Mouse (Mus musculus) G1E (cell line): Measurements from ENCODE around the gene Fbxl18. TPM values are rescaled to one million over a fixed set of nuclear protein-coding genes. Genes with fewer than 3 reads are reported as not detected.
A peak's percentile ranks its signal among the peaks of the same experiment; 100 is the strongest.

Source experiments
- ATAC-seq: 2 replicates; pipeline ENCODE4 v1.8.0; 2016; ENCODE audit warnings: mild to moderate bottlenecking; ENCODE audit not compliant: insufficient number of reproducible peaks, poor library complexity, low FRiP score, severe bottlenecking; ENCODE audit errors: extremely low read depth
- DNase-seq: peaks from one replicate; pipeline ENCODE4 v3.0.0; 2012; ENCODE audit warnings: low spot score
- H3K27me3 ChIP-seq: 2 replicates; pipeline ENCODE4 v1.6.1; 2012; ENCODE audit warnings: mild to moderate bottlenecking, low read length, inconsistent platforms; ENCODE audit not compliant: insufficient read depth
- H3K36me3 ChIP-seq: replicated peaks from 2 replicates; pipeline ENCODE3; 2012; ENCODE audit warnings: mild to moderate bottlenecking, inconsistent platforms
- H3K4me1 ChIP-seq: 2 replicates; pipeline ENCODE4 v1.6.1; 2012; ENCODE audit warnings: low read depth, low read length, inconsistent platforms, mixed read lengths; ENCODE audit not compliant: insufficient read depth
- H3K4me3 ChIP-seq: 2 replicates; pipeline ENCODE4 v1.5.1; 2012; ENCODE audit warnings: low read depth, mild to moderate bottlenecking, inconsistent platforms, low read length, moderate library complexity, mixed read lengths
- H3K9me3 ChIP-seq: replicated peaks from 2 replicates; pipeline ENCODE4 v1.6.1; 2012; ENCODE audit warnings: inconsistent platforms
- CTCF ChIP-seq: IDR thresholded peaks from 2 replicates; pipeline ENCODE4 v1.5.1; 2012; ENCODE audit warnings: low read depth, low read length, inconsistent platforms, mixed read lengths
- GATA1 ChIP-seq: IDR thresholded peaks from 2 replicates; pipeline ENCODE4 v1.6.1; 2012; ENCODE audit warnings: borderline replicate concordance, low read length, inconsistent platforms, mixed read lengths
- GATA2 ChIP-seq: IDR thresholded peaks from 2 replicates; pipeline ENCODE4 v1.6.1; 2012; ENCODE audit warnings: low read depth, low read length, inconsistent platforms, borderline replicate concordance
- POLR2AphosphoS5 ChIP-seq: IDR thresholded peaks from 2 replicates; pipeline ENCODE4 v1.6.1; 2012; ENCODE audit warnings: low read depth, low read length, inconsistent platforms; ENCODE audit not compliant: insufficient replicate concordance
- TAL1 ChIP-seq: conservative IDR thresholded peaks from 2 replicates; pipeline ENCODE4 v1.6.1; 2012; ENCODE audit warnings: low read depth, low read length, inconsistent platforms, mixed read lengths
- polyA plus RNA-seq: library from polyadenylated mRNA; stranded (reverse); fragments of >175 nt; gene quantifications from 2 replicates; pipeline ENCODE4 v1.2.3, GENCODE M21; 2012
- total RNA-seq, 2 experiments: library from RNA; stranded (forward) in 1 of 2; stranded (reverse) in 1 of 2; fragments of 200-1000 nt in 1 of 2; fragments of >200 nt in 1 of 2; fragmentation: Nextera tagmentation in 1 of 2; gene quantifications; 2 replicates each; pipeline ENCODE4 v1.2.3; 2014 to 2017

Fbxl18 gene
- total and polyA plus RNA-seq, 3 experiments: 5.5 to 21.3 (median 10.8) TPM

GRCm38 (mm10) chr5:142917402-142917801 lies 22.2 kb upstream of the Fbxl18 start:
- H3K27me3 ChIP-seq: no peaks in the 10 kb centered on the region
- DNase-seq (no peak), ATAC-seq (no peak)
- peaks cover 48% of the 10 kb centered on the region for H3K4me1 ChIP-seq
- no peak overlapping the region for H3K4me3 ChIP-seq
- H3K9me3 ChIP-seq: peaks cover 2% of the 10 kb centered on the region; the same call in 1 of the 2 replicates
- no peaks in the 10 kb centered on the region for H3K36me3 ChIP-seq
- TF ChIP-seq POLR2AphosphoS5 (no peak), GATA1 (no peak), TAL1 (no peak), CTCF (no peak), GATA2 (no peak)

- TF ChIP-seq POLR2AphosphoS5 (no peak), GATA1 (no peak), TAL1 (no peak), GATA2 (no peak), CTCF (no peak)
- Histone ChIP-seq H3K36me3 (no peaks in the 10 kb centered on the region), H3K27me3 (no peaks in the 10 kb centered on the region), H3K4me3 (no peak overlapping the region), H3K4me1 (peaks cover 48% of the 10 kb centered on the region), H3K9me3 (peaks cover 2% of the 10 kb centered on the region; the same call in 1 of the 2 replicates)
- DNase-seq (no peak), ATAC-seq (no peak)
These were observed 21.4 kb upstream of the Fbxl18 start for GRCm38 (mm10) chr5:142916593-142916992.

- no peak for DNase-seq
- ATAC-seq: no peak
- TF ChIP-seq GATA1 (no peak), TAL1 (no peak), GATA2 (no peak), CTCF (no peak)
- no peaks in the 10 kb centered on the region for H3K27me3 ChIP-seq
- H3K9me3 ChIP-seq: peaks cover 2% of the 10 kb centered on the region; the same call in 1 of the 2 replicates
- no peak overlapping the region for H3K4me3 ChIP-seq
- H3K36me3 ChIP-seq: no peaks in the 10 kb centered on the region
- peaks cover 45% of the 10 kb centered on the region for H3K4me1 ChIP-seq
These were observed 20.0 kb upstream of the Fbxl18 start for GRCm38 (mm10) chr5:142915231-142915630.

- peaks cover 2% of the 10 kb centered on the region; the same call in 1 of the 2 replicates for H3K9me3 ChIP-seq
- ATAC-seq (no peak), DNase-seq (no peak)
- no peaks in the 10 kb centered on the region for H3K27me3 ChIP-seq
- no peaks in the 10 kb centered on the region for H3K36me3 ChIP-seq
- peaks cover 58% of the 10 kb centered on the region for H3K4me1 ChIP-seq
- H3K4me3 ChIP-seq: no peak overlapping the region
- no peak for TF ChIP-seq TAL1
- TF ChIP-seq CTCF: no peak
- no peak for TF ChIP-seq GATA2
- no peak for TF ChIP-seq POLR2AphosphoS5
- TF ChIP-seq GATA1: no peak
These were observed 17.5 kb upstream of the Fbxl18 start for GRCm38 (mm10) chr5:142912739-142913138.

GRCm38 (mm10) chr5:142912320-142912719 lies 17.1 kb upstream of the Fbxl18 start:
- H3K27me3 ChIP-seq: no peaks in the 10 kb centered on the region
- H3K36me3 ChIP-seq: no peaks in the 10 kb centered on the region
- TF ChIP-seq GATA1 (no peak), CTCF (no peak), TAL1 (no peak), POLR2AphosphoS5 (no peak), GATA2 (no peak)
- DNase-seq: no peak
- H3K4me1 ChIP-seq: peaks cover 62% of the 10 kb centered on the region
- peaks cover under 1% of the 10 kb centered on the region; the same call in 1 of the 2 replicates for H3K9me3 ChIP-seq
- ATAC-seq: no peak
- no peak overlapping the region for H3K4me3 ChIP-seq

GRCm38 (mm10) chr5:142911629-142912028 lies 16.4 kb upstream of the Fbxl18 start:
- Histone ChIP-seq H3K9me3 (no peaks in the 10 kb centered on the region), H3K4me1 (peaks cover 68% of the 10 kb centered on the region), H3K36me3 (no peaks in the 10 kb centered on the region), H3K4me3 (no peak overlapping the region), H3K27me3 (no peaks in the 10 kb centered on the region)
- TF ChIP-seq CTCF: no peak
- no peak for TF ChIP-seq GATA2
- no peak for TF ChIP-seq POLR2AphosphoS5
- TF ChIP-seq TAL1: no peak
- TF ChIP-seq GATA1: no peak
- ATAC-seq: no peak
- no peak for DNase-seq

- Histone ChIP-seq H3K4me3 (peak overlapping the region; percentile 100; the same call in 1 of the 2 replicates), H3K36me3 (peaks cover 13% of the 10 kb centered on the region), H3K27me3 (no peaks in the 10 kb centered on the region), H3K4me1 (peaks cover 65% of the 10 kb centered on the region), H3K9me3 (no peaks in the 10 kb centered on the region)
- DNase-seq: no peak
- TF ChIP-seq GATA1 (no peak), POLR2AphosphoS5 (no peak), CTCF (no peak), TAL1 (no peak), GATA2 (no peak)
- peak; percentile 6; the same call in 1 of the 2 replicates for ATAC-seq
These were observed 14.5 kb upstream of the Fbxl18 start for GRCm38 (mm10) chr5:142909576-142910278.
